ENCODE assay signal across 14 mouse cellular contexts in genomic region chr4:132809621-132810020, GRCm38 (mm10). TPM values are rescaled to one million over a fixed set of nuclear protein-coding genes. Genes with fewer than 3 reads are reported as not detected.
DNase-seq lines count a peak whose midpoint lies in the region; ATAC-seq and TF ChIP-seq lines count a peak whose summit lies in the region.
"Had no signal": no experiment of that assay in that cellular context is flagged by ENCODE, and none has a peak within 500 bp of the region (broad histone marks: within the 10 kb centered on the region; RNA-seq: fewer than 3 reads in every experiment).

No protein-coding gene starts in this region.

- TF ChIP-seq CTCF in MEL (IDR thresholded peaks at IDR 0.05 in 2 of 3, conservative IDR thresholded peaks at IDR 0.05 in 1 of 3; ENCODE audit: control insufficient read depth in 1 of 3, insufficient read depth in 1 of 3, low read depth in 2 of 3, low read length in 3 of 3, poor library complexity in 1 of 3, severe bottlenecking in 1 of 3), result no peak
- no peak for TF ChIP-seq CTCF in heart, postnatal 0 days (IDR thresholded peaks at IDR 0.05; ENCODE audit: low read depth)

- TF ChIP-seq POLR2A in MEL (IDR thresholded peaks at IDR 0.05; ENCODE audit: control insufficient read depth in 1 of 2, insufficient read depth in 1 of 2, low read depth in 1 of 2, low read length in 2 of 2, poor library complexity in 1 of 2), result no peak

- DNase-seq in heart, adult 9 months (ENCODE audit: low spot score in 2 of 2), result no peak
- DNase-seq in MEL (ENCODE audit: low read depth, low spot score), result peak; percentile 37
- DNase-seq in heart, postnatal 0 days (ENCODE audit: low spot score), result no peak
- DNase-seq in ovary, postnatal 36 days (ENCODE audit: low spot score), result no peak
- no peak for DNase-seq in spleen, postnatal 14 days (ENCODE audit: low spot score in 2 of 2)
- DNase-seq: cerebellum, postnatal 25 days had no signal

- 71% methylated on average over 5 of the region's 5 CpGs for WGBS in heart, embryonic 16.5 days
- WGBS in heart, postnatal 0 days, result 78% methylated on average over 5 of the region's 5 CpGs
- WGBS in liver, embryonic 15.5 days (ENCODE audit: insufficient replicate concordance), result 40% methylated on average over 5 of the region's 5 CpGs

- TF ChIP-seq EP300 in MEL (IDR thresholded peaks at IDR 0.05; ENCODE audit: low read depth in 1 of 2, low read length in 2 of 2), result no peak
- no peak for TF ChIP-seq EP300 in heart, postnatal 0 days (IDR thresholded peaks at IDR 0.05; ENCODE audit: low read depth)

- H3K27ac ChIP-seq in heart, embryonic 16.5 days (ENCODE audit: low read length), result peak overlapping the region; percentile 11; the same call in 1 of the 2 replicates
- H3K27ac ChIP-seq in MEL (ENCODE audit: control insufficient read depth, low read depth, low read length), result no peak overlapping the region
- peak overlapping the region; percentile 51 for H3K27ac ChIP-seq in heart, postnatal 0 days (ENCODE audit: low read depth)
- H3K27ac ChIP-seq in liver, embryonic 15.5 days (replicated peaks), result no peak overlapping the region
- H3K27ac ChIP-seq: heart, adult 2 months; limb, embryonic 15.5 days; midbrain, embryonic 12.5 days had no signal

- H3K36me3 ChIP-seq in heart, embryonic 16.5 days (ENCODE audit: control insufficient read depth, insufficient read depth), result no peaks in the 10 kb centered on the region
- H3K36me3 ChIP-seq in MEL (ENCODE audit: control insufficient read depth in 1 of 2, insufficient read depth in 2 of 2, low read length in 2 of 2), result peaks cover 0 to 26% of the 10 kb centered on the region in 2 experiments; a peak in 2 of 4 replicates
- no peaks in the 10 kb centered on the region for H3K36me3 ChIP-seq in heart, postnatal 0 days (replicated peaks; ENCODE audit: control insufficient read depth, insufficient read depth, low read length)
- no peaks in the 10 kb centered on the region for H3K36me3 ChIP-seq in liver, embryonic 15.5 days (replicated peaks)
- H3K36me3 ChIP-seq: limb, embryonic 15.5 days; midbrain, embryonic 12.5 days had no signal

- TF ChIP-seq RAD21 in MEL (IDR thresholded peaks at IDR 0.05; ENCODE audit: low read depth, low read length), result no peak

- H3K27me3 ChIP-seq in heart, embryonic 16.5 days (ENCODE audit: control insufficient read depth, insufficient read depth, low read length), result no peaks in the 10 kb centered on the region
- no peaks in the 10 kb centered on the region for H3K27me3 ChIP-seq in MEL (ENCODE audit: control insufficient read depth in 1 of 2, insufficient read depth in 2 of 2, low read length in 2 of 2)
- H3K27me3 ChIP-seq in heart, postnatal 0 days (ENCODE audit: control insufficient read depth, insufficient read depth, low read length), result no peaks in the 10 kb centered on the region
- no peaks in the 10 kb centered on the region for H3K27me3 ChIP-seq in liver, embryonic 15.5 days
- H3K27me3 ChIP-seq: limb, embryonic 15.5 days; midbrain, embryonic 12.5 days had no signal

- no peak overlapping the region for H3K4me2 ChIP-seq in heart, embryonic 16.5 days (ENCODE audit: low read depth, low read length)
- no peak overlapping the region for H3K4me2 ChIP-seq in heart, postnatal 0 days (ENCODE audit: low read depth, low read length)
- H3K4me2 ChIP-seq in liver, embryonic 15.5 days, result peak overlapping the region; percentile 1; the same call in 1 of the 2 replicates
- H3K4me2 ChIP-seq: limb, embryonic 15.5 days; midbrain, embryonic 12.5 days had no signal

- peaks cover 10% of the 10 kb centered on the region for H3K4me1 ChIP-seq in heart, embryonic 16.5 days (ENCODE audit: control insufficient read depth, insufficient read depth, low read length)
- H3K4me1 ChIP-seq in MEL (ENCODE audit: control insufficient read depth in 1 of 2, insufficient read depth in 2 of 2, low read length in 2 of 2), result peaks cover 18 to 28% of the 10 kb centered on the region in 2 experiments
- H3K4me1 ChIP-seq in heart, postnatal 0 days (ENCODE audit: control insufficient read depth, insufficient read depth), result no peaks in the 10 kb centered on the region; the same call in 1 of the 2 replicates
- peaks cover 10% of the 10 kb centered on the region; the same call in 1 of the 2 replicates for H3K4me1 ChIP-seq in liver, embryonic 15.5 days (replicated peaks)
- H3K4me1 ChIP-seq: limb, embryonic 15.5 days; midbrain, embryonic 12.5 days had no signal

- no peak for ATAC-seq in heart, embryonic 16.5 days (replicated peaks; ENCODE audit: extremely low read depth, insufficient read depth, low FRiP score)
- no peak for ATAC-seq in heart, postnatal 0 days (ENCODE audit: insufficient read depth, low read depth)
- no peak for ATAC-seq in liver, embryonic 15.5 days (ENCODE audit: insufficient read depth)
- ATAC-seq in erythroblast, adult 5-6 weeks (replicated peaks; ENCODE audit: low FRiP score, poor library complexity, severe bottlenecking), result no peak

- no peak overlapping the region for H3K9ac ChIP-seq in heart, embryonic 16.5 days (ENCODE audit: low read length)
- H3K9ac ChIP-seq in MEL (ENCODE audit: control insufficient read depth, low read depth, low read length, poor library complexity, severe bottlenecking), result no peak overlapping the region
- no peak overlapping the region for H3K9ac ChIP-seq in heart, postnatal 0 days (replicated peaks; ENCODE audit: low read depth, low read length)
- no peak overlapping the region for H3K9ac ChIP-seq in liver, embryonic 15.5 days
- H3K9ac ChIP-seq: limb, embryonic 15.5 days; midbrain, embryonic 12.5 days had no signal

- H3K9me3 ChIP-seq in heart, embryonic 16.5 days (replicated peaks; ENCODE audit: control insufficient read depth, low read length), result peaks cover 6% of the 10 kb centered on the region; the same call in 1 of the 2 replicates
- no peaks in the 10 kb centered on the region for H3K9me3 ChIP-seq in MEL (replicated peaks; ENCODE audit: insufficient read depth, low read length)
- peaks cover 14% of the 10 kb centered on the region for H3K9me3 ChIP-seq in heart, postnatal 0 days (replicated peaks; ENCODE audit: control insufficient read depth, low read length)
- 0 out of 2 replicates have a peak, but pooled peaks cover 3% of the 10 kb centered on the region for H3K9me3 ChIP-seq in liver, embryonic 15.5 days (replicated peaks)
- H3K9me3 ChIP-seq: limb, embryonic 15.5 days; midbrain, embryonic 12.5 days had no signal

- H3K79me2 ChIP-seq in MEL (ENCODE audit: control insufficient read depth, insufficient read depth, low read length, poor library complexity), result no peaks in the 10 kb centered on the region

- no peak overlapping the region for H3K4me3 ChIP-seq in heart, embryonic 16.5 days (ENCODE audit: low read length)
- no peak overlapping the region for H3K4me3 ChIP-seq in MEL (ENCODE audit: control insufficient read depth in 1 of 2, insufficient read depth in 1 of 2, low read depth in 2 of 2, low read length in 2 of 2)
- no peak overlapping the region for H3K4me3 ChIP-seq in heart, postnatal 0 days (ENCODE audit: low read depth, low read length)
- no peak overlapping the region for H3K4me3 ChIP-seq in liver, embryonic 15.5 days (replicated peaks)
- H3K4me3 ChIP-seq: erythroblast, embryonic 14.5 days; heart, adult 2 months; limb, embryonic 15.5 days; midbrain, embryonic 12.5 days had no signal

RNA-seq across cellular contexts. Expression of gene Themis2, which starts 13.4 kb away (rescaled TPM):
- polyA plus RNA-seq in heart, embryonic 16.5 days (2015; fragmentation: Nextera tagmentation; extraction: Ambion mirVana), result 1.2 and 1.9 TPM in 2 replicates
- total RNA-seq in MEL (2012; rRNA removed), result 1.0 and 1.1 TPM in 2 replicates
- 1 to 10 TPM in 1 of 2 experiments, not detected in 1; 2.6 TPM for polyA plus RNA-seq in MEL (2012; ENCODE audit: insufficient read depth in 1 of 2, insufficient read length in 2 of 2, low read depth in 1 of 2, low replicate concordance in 2 of 2, missing spikeins in 1 of 2)
- 0.73 and 1.2 TPM in 2 replicates for total RNA-seq in heart, postnatal 0 days (2014; rRNA removed; ENCODE audit: low replicate concordance)
- 0.78 and 1.1 TPM in 2 replicates for polyA plus RNA-seq in heart, postnatal 0 days (2015; fragmentation: Nextera tagmentation; extraction: Ambion mirVana)
- 2.8 and 3.4 TPM in 2 replicates for polyA plus RNA-seq in liver, embryonic 15.5 days (2015; fragmentation: Nextera tagmentation; extraction: Ambion mirVana)
- total RNA-seq in erythroblast, adult 5-6 weeks (2015; ENCODE audit: low replicate concordance), result 9.4 and 23.0 TPM in 2 replicates
- total RNA-seq in erythroblast, adult 5-6 weeks (2017; ENCODE audit: low replicate concordance), result 7.8 and 10.7 TPM in 2 replicates
- polyA plus RNA-seq: C2C12 had no signal

RNA-seq across cellular contexts. Expression of gene Ppp1r8, which starts 33.3 kb away (rescaled TPM):
- polyA plus RNA-seq in heart, embryonic 16.5 days (2015; fragmentation: Nextera tagmentation; extraction: Ambion mirVana), result 37.1 and 42.9 TPM in 2 replicates
- total RNA-seq in MEL (2012; rRNA removed), result 83.6 and 84.7 TPM in 2 replicates
- polyA plus RNA-seq in MEL (2012; ENCODE audit: insufficient read depth in 1 of 2, insufficient read length in 2 of 2, low read depth in 1 of 2, low replicate concordance in 2 of 2, missing spikeins in 1 of 2), result 100 to 1,000 TPM in 1 of 2 experiments, not detected in 1; 103 TPM
- total RNA-seq in heart, postnatal 0 days (2014; rRNA removed; ENCODE audit: low replicate concordance), result 36.6 and 46.2 TPM in 2 replicates
- 17.2 and 17.3 TPM in 2 replicates for polyA plus RNA-seq in heart, postnatal 0 days (2015; fragmentation: Nextera tagmentation; extraction: Ambion mirVana)
- 22.3 and 22.5 TPM in 2 replicates for polyA plus RNA-seq in liver, embryonic 15.5 days (2015; fragmentation: Nextera tagmentation; extraction: Ambion mirVana)
- 8.8 and 12.5 TPM in 2 replicates for total RNA-seq in erythroblast, adult 5-6 weeks (2015; ENCODE audit: low replicate concordance)
- total RNA-seq in erythroblast, adult 5-6 weeks (2017; ENCODE audit: low replicate concordance), result 12.5 and 15.1 TPM in 2 replicates

RNA-seq across cellular contexts. Expression of gene Rpa2, which starts 41.5 kb away (rescaled TPM):
- 68.6 and 72.8 TPM in 2 replicates for polyA plus RNA-seq in heart, embryonic 16.5 days (2015; fragmentation: Nextera tagmentation; extraction: Ambion mirVana)
- 102 and 119 TPM in 2 replicates for total RNA-seq in MEL (2012; rRNA removed)
- 100 to 1,000 TPM in 1 of 2 experiments, not detected in 1; 103 TPM for polyA plus RNA-seq in MEL (2012; ENCODE audit: insufficient read depth in 1 of 2, insufficient read length in 2 of 2, low read depth in 1 of 2, low replicate concordance in 2 of 2, missing spikeins in 1 of 2)
- 26.1 and 56.1 TPM in 2 replicates for total RNA-seq in heart, postnatal 0 days (2014; rRNA removed; ENCODE audit: low replicate concordance)
- 32.0 and 35.0 TPM in 2 replicates for polyA plus RNA-seq in heart, postnatal 0 days (2015; fragmentation: Nextera tagmentation; extraction: Ambion mirVana)
- 78.2 and 81.3 TPM in 2 replicates for polyA plus RNA-seq in liver, embryonic 15.5 days (2015; fragmentation: Nextera tagmentation; extraction: Ambion mirVana)
- 17.3 and 20.6 TPM in 2 replicates for total RNA-seq in erythroblast, adult 5-6 weeks (2015; ENCODE audit: low replicate concordance)
- total RNA-seq in erythroblast, adult 5-6 weeks (2017; ENCODE audit: low replicate concordance), result 30.3 and 36.7 TPM in 2 replicates

RNA-seq across cellular contexts. Expression of gene Smpdl3b, which starts 52.6 kb away (rescaled TPM):
- 3.9 and 5.1 TPM in 2 replicates for polyA plus RNA-seq in heart, embryonic 16.5 days (2015; fragmentation: Nextera tagmentation; extraction: Ambion mirVana)
- 0.20 and 0.69 TPM in 2 replicates for total RNA-seq in MEL (2012; rRNA removed)
- under 1 TPM in 1 of 2 experiments, not detected in 1; 0.28 TPM for polyA plus RNA-seq in MEL (2012; ENCODE audit: insufficient read depth in 1 of 2, insufficient read length in 2 of 2, low read depth in 1 of 2, low replicate concordance in 2 of 2, missing spikeins in 1 of 2)
- total RNA-seq in heart, postnatal 0 days (2014; rRNA removed; ENCODE audit: low replicate concordance), result 0.11 and 2.6 TPM in 2 replicates
- 1.7 TPM in 2 replicates for polyA plus RNA-seq in heart, postnatal 0 days (2015; fragmentation: Nextera tagmentation; extraction: Ambion mirVana)
- polyA plus RNA-seq in liver, embryonic 15.5 days (2015; fragmentation: Nextera tagmentation; extraction: Ambion mirVana), result 1.0 and 1.1 TPM in 2 replicates
- total RNA-seq in erythroblast, adult 5-6 weeks (2015; ENCODE audit: low replicate concordance), result 3.3 TPM in 1 of 2 replicates, not detected in the other
- total RNA-seq in erythroblast, adult 5-6 weeks (2017; ENCODE audit: low replicate concordance), result 0.26 TPM in 1 of 2 replicates, not detected in the other

Comparison
In these comparisons a context has a peak if more than half of its experiments do, and no peak if none do; other contexts are left out.
1. H3K27ac ChIP-seq: peak in heart, embryonic 16.5 days (single experiment) and heart, postnatal 0 days (single experiment); none in MEL (single experiment) and liver, embryonic 15.5 days (single experiment).